Mouse (Mus musculus): ENCODE results near the gene Ccdc181.

Gene Ccdc181

GRCm38 (mm10) chr1:164287406-164287805, 12.0 kb downstream of the Ccdc181 start:
- DNase-seq: no peak

GRCm38 (mm10) chr1:164292040-164292439, 16.7 kb downstream of the Ccdc181 start:
- DNase-seq: no peak

- no peak for DNase-seq
Observed at GRCm38 (mm10) chr1:164294071-164294470, 18.7 kb downstream of the Ccdc181 start.

GRCm38 (mm10) chr1:164296473-164296872, 21.1 kb downstream of the Ccdc181 start:
- no peak for DNase-seq

- DNase-seq: no peak
Observed at GRCm38 (mm10) chr1:164301949-164302348, 26.6 kb downstream of the Ccdc181 start.

- DNase-seq: no peak
Observed at GRCm38 (mm10) chr1:164303821-164304220, 28.4 kb downstream of the Ccdc181 start, which contains the start of gene Nme7. TSS of gene Nme7 (plus strand) at chr1:164304121.

GRCm38 (mm10) chr1:164307124-164307751, 31.9 kb downstream of the Ccdc181 start, which contains the start of gene Blzf1:
TSS of gene Blzf1 (minus strand) at chr1:164307489.
- DNase-seq: peak; percentile 100

- no peak for DNase-seq
Observed at GRCm38 (mm10) chr1:164307922-164308321, 32.5 kb downstream of the Ccdc181 start.

GRCm38 (mm10) chr1:164314085-164314484, 38.7 kb downstream of the Ccdc181 start:
- peak; percentile 10 for DNase-seq

- peak; percentile 77 for DNase-seq
Observed at GRCm38 (mm10) chr1:164315266-164315665, 39.9 kb downstream of the Ccdc181 start.

- no peak for DNase-seq
Observed at GRCm38 (mm10) chr1:164316697-164317096, 41.3 kb downstream of the Ccdc181 start.

GRCm38 (mm10) chr1:164317261-164317660, 41.9 kb downstream of the Ccdc181 start:
- peak; percentile 80 for DNase-seq

GRCm38 (mm10) chr1:164318474-164318873, 43.1 kb downstream of the Ccdc181 start:
- DNase-seq: peak; percentile 73

GRCm38 (mm10) chr1:164319542-164320140, 44.3 kb downstream of the Ccdc181 start:
- peak; percentile 73 for DNase-seq

- peak; percentile 89 for DNase-seq
Observed at GRCm38 (mm10) chr1:164320731-164321130, 45.3 kb downstream of the Ccdc181 start.

GRCm38 (mm10) chr1:164321408-164321807, 46.0 kb downstream of the Ccdc181 start:
- peak; percentile 49 for DNase-seq

- DNase-seq: no peak
Observed at GRCm38 (mm10) chr1:164322987-164323650, 47.7 kb downstream of the Ccdc181 start.

- no peak for DNase-seq
Observed at GRCm38 (mm10) chr1:164324221-164324620, 48.8 kb downstream of the Ccdc181 start.

- no peak for DNase-seq
Observed at GRCm38 (mm10) chr1:164324878-164325277, 49.5 kb downstream of the Ccdc181 start.

- DNase-seq: no peak
Observed at GRCm38 (mm10) chr1:164326600-164327155, 51.3 kb downstream of the Ccdc181 start.

- DNase-seq: no peak
Observed at GRCm38 (mm10) chr1:164327764-164328163, 52.4 kb downstream of the Ccdc181 start.

- DNase-seq: no peak
Observed at GRCm38 (mm10) chr1:164332559-164332958, 57.2 kb downstream of the Ccdc181 start.

GRCm38 (mm10) chr1:164335435-164335834, 60.0 kb downstream of the Ccdc181 start:
- DNase-seq: no peak

GRCm38 (mm10) chr1:164335846-164336245, 60.5 kb downstream of the Ccdc181 start:
- no peak for DNase-seq
